Mouse (Mus musculus) liver, postnatal 0 days (tissue): ENCODE results near the gene Cfd.

Experiments used
- CTCF ChIP-seq: sonication (generic); IDR thresholded peaks from 2 replicates; pipeline ENCODE4 v1.5.1; 2016; ENCODE audit warnings: antibody characterized with exemption, low read depth
- EP300 ChIP-seq: IDR thresholded peaks from 2 replicates; pipeline ENCODE4 v1.6.1; 2016; ENCODE audit warnings: antibody characterized with exemption, low read depth, mild to moderate bottlenecking

GRCm38 (mm10) chr10:79849941-79850628 lies 40.6 kb upstream of the Cfd start:
- TF ChIP-seq CTCF: no peak
- no peak for TF ChIP-seq EP300
